Mouse (Mus musculus) mammary gland, adult 2 months (tissue): ENCODE measurements around the gene Ttc39d. TPM values are rescaled to one million over a fixed set of nuclear protein-coding genes. Genes with fewer than 3 reads are reported as not detected.

Source experiments
- polyA plus RNA-seq: library from polyadenylated mRNA; depleted of rRNA; stranded (reverse); fragments of >200 nt; gene quantifications from 2 replicates; pipeline ENCODE4 v1.2.3, GENCODE M21; 2012; ENCODE audit warnings: low replicate concordance; rRNA removed

Gene Ttc39d
- polyA plus RNA-seq: 0.06 TPM in 1 of 2 replicates, not detected in the other

DNA sequence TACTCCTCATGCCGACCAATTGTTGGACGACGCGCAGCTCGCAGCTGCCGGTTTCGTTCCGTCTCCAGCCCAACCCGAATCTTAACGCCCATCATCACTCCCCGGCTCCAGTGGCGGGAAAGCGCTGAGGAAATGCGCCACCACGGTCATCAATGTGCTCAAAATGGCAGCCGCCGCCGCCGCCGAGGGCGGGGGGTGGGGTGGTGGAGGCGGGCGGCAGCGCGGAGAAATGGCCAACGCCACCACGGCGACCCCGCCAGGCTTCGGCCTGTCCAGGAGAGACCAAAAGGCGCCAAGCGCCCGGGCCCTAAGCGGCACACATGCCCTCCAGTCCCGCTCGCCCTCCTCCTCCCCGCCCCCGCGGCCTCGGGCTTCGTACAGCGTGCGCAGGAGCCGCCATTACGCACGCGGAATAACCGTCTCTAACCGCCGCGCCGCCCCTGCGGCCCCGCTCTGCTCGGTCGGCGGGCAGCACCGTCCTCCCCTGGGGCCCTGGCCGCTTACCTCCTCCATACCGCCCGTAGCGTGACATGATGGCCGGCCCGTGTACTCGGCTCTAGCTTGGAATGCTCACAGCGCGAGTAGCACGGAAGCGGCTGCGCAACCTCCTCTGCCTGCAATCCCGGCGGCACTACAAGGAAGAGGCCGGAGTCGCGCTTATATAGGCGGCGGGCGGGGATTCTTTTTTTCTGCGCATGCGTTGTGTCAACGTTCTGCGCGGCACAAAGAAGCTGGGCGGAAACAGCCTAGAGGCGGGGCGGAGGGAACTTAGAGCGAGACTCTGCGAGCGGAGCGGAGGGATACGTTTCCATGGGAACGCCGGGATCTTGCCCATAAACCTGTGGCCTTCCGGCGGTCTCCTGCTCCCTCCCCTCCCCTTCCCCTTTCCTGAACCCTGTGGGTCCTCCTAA, at the start of gene Ttc39d, which contains the start of gene Srsf7:
Ttc39d (plus strand) TSS at position 790 of the 911 bp plus-strand sequence.
Srsf7 (minus strand) TSS at position 637 of the 911 bp plus-strand sequence.

DNA sequence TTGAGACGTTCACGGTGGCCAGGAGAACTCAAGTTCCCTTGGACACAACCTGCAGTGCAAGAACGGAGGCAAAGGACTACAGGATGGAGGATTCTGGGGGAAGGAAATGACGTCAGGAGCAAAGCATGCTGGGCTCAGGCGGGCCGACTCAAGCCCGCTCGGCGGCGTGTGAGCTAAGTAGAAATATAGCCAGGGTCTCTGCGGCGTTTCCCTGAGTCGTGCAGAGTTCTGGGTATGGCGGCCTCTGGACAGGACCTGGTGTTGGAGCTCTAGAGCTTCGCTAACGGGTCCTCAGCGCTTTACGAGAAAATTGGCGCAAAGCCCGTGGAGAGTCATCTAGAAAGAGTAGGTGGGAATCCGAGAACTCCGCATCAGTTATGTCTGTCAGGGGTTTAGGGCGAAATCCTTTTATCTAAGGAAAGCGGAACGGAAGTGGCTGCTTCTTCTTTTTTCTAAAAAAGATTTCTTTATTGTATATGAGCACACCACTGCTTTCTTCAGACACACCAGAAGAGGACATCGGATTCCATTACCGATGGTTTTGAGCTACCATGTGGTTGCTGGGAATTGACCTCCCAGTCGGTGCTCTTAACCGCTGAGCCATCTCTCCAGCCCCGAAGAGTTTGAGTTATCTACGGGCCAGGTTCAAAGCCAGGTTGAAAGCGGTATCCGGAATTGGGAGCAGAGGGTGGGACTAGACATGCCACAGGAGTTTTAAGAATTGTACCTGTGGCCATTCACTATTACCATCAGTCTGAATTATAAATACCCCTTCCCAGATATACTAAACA, 17.3 kb downstream of the Ttc39d start, which contains the start of gene Gemin6:
Gemin6 (plus strand) TSS at position 116 of the 791 bp plus-strand sequence.

Other genes with a start within 250 kb of the Ttc39d start
- gene Hnrnpll, start 145.1 kb upstream of the Ttc39d start, polyA plus RNA-seq: 10.7 and 12.1 TPM in 2 replicates
- 15.9 and 38.4 TPM in 2 replicates for gene Galm, start 80.0 kb upstream of the Ttc39d start, polyA plus RNA-seq
- gene Srsf7, start 153 bp upstream of the Ttc39d start, polyA plus RNA-seq: 23.1 and 41.9 TPM in 2 replicates
- gene Gemin6, start 17.0 kb downstream of the Ttc39d start, polyA plus RNA-seq: 1.3 and 3.8 TPM in 2 replicates
- 1.5 and 2.7 TPM in 2 replicates for gene Morn2, start 82.7 kb downstream of the Ttc39d start, polyA plus RNA-seq
- gene Dhx57, start 83.0 kb downstream of the Ttc39d start, polyA plus RNA-seq: 9.1 and 10.3 TPM in 2 replicates
- 0.06 and 0.55 TPM in 2 replicates for gene Arhgef33, start 99.9 kb downstream of the Ttc39d start, polyA plus RNA-seq
- gene Gm10190, start 166.1 kb downstream of the Ttc39d start, polyA plus RNA-seq: 1.6 TPM in 1 of 2 replicates, not detected in the other